Mouse (Mus musculus): ENCODE measurements at regions not wholly inside any gene's neighbourhood (a gene's known extent, or its start where the extent isn't known, plus 50 kb on each side); places are given as distances from the start of the nearest gene placed in this dataset.

GRCm38 (mm10) chr15:93881276-93881675 is 285.6 kb upstream of the Prickle1 start:
- TF ChIP-seq CTCF (IDR thresholded peaks at IDR 0.05) (no peak), EP300 (IDR thresholded peaks at IDR 0.05; ENCODE audit: insufficient read depth, low read depth, low read length) (no peak), POLR2A (IDR thresholded peaks at IDR 0.05; ENCODE audit: insufficient read depth, low read depth, low read length) (no peak)
